Mouse (Mus musculus) neural tube, embryonic 12.5 days (tissue): ENCODE data around the gene Tmem52. TPM values are rescaled to one million over a fixed set of nuclear protein-coding genes. Genes with fewer than 3 reads are reported as not detected.
A peak's percentile ranks its signal among the peaks of the same experiment; 100 is the strongest.
"Not testable (repeated sequence)": the region's sequence is repeated elsewhere in the genome, so short reads cannot be mapped to it uniquely, and the experiment has no call there.

Experiments used
- ATAC-seq: fragments of 200-750 bp; cut with Nextera tagmentation; 2 replicates; pipeline ENCODE4 v1.8.0; 2017; ENCODE audit warnings: low read depth, mild to moderate bottlenecking, moderate TSS enrichment, moderate library complexity; ENCODE audit not compliant: low FRiP score
- H3K27ac ChIP-seq: fragments of 300-500 bp; sonication (generic); 2 replicates; pipeline ENCODE4 v1.5.1; 2016
- H3K27me3 ChIP-seq: fragments of 300-500 bp; sonication (generic); replicated peaks from 2 replicates; pipeline ENCODE4 v1.6.1; 2016; ENCODE audit warnings: mild to moderate bottlenecking
- H3K36me3 ChIP-seq: fragments of 300-500 bp; sonication (generic); 2 replicates; pipeline ENCODE4 v1.6.1; 2016; ENCODE audit warnings: mild to moderate bottlenecking
- H3K4me1 ChIP-seq: fragments of 300-500 bp; sonication (generic); 2 replicates; pipeline ENCODE4 v1.6.1; 2016
- H3K4me2 ChIP-seq: fragments of 300-500 bp; sonication (generic); replicated peaks from 2 replicates; pipeline ENCODE4 v1.6.1; 2016; ENCODE audit warnings: mild to moderate bottlenecking
- H3K4me3 ChIP-seq: fragments of 300-500 bp; sonication (generic); 2 replicates; pipeline ENCODE4 v1.5.1; 2016
- H3K9ac ChIP-seq: fragments of 300-500 bp; sonication (generic); 2 replicates; pipeline ENCODE4 v1.6.1; 2016; ENCODE audit warnings: mild to moderate bottlenecking
- H3K9me3 ChIP-seq: fragments of 300-500 bp; sonication (generic); 2 replicates; pipeline ENCODE4 v1.6.1; 2016; ENCODE audit warnings: mild to moderate bottlenecking
- WGBS: fragments of 180-500 bp; shearing (Covaris S2); methylation state at CpG from one replicate; pipeline ENCODE4 v1.1.7; 2016; 5-methylcytosine and 5-hydroxymethylcytosine counted together
- polyA plus RNA-seq: library from polyadenylated mRNA; unstranded; fragments of >200 nt; fragmentation: Nextera tagmentation; extraction: Ambion mirVana; gene quantifications from 2 replicates; pipeline ENCODE4 v1.2.1, GENCODE M21; 2016

Tmem52 gene
- not detected in 2 replicates for polyA plus RNA-seq

GRCm38 (mm10) chr4:155468952-155469351 is at the start of gene Tmem52:
Gene Tmem52 (plus strand): TSS chr4:155469114.
- Histone ChIP-seq H3K9me3 (no peaks in the 10 kb centered on the region), H3K4me3 (peak within 1 kb of the TSS; percentile 2; the same call in 1 of the 2 replicates), H3K27me3 (no peaks in the 10 kb centered on the region), H3K9ac (no peak within 1 kb of the TSS), H3K4me2 (peak within 1 kb of the TSS; percentile 39), H3K4me1 (peaks cover 5% of the 10 kb centered on the region), H3K36me3 (no peaks in the 10 kb centered on the region), H3K27ac (no peak within 1 kb of the TSS)
- no peak for ATAC-seq
- WGBS: 10% methylated on average over 21 of the region's 21 CpGs

GRCm38 (mm10) chr4:155420137-155420536 is 48.8 kb upstream of the Tmem52 start:
- Histone ChIP-seq H3K4me3 (no peak overlapping the region), H3K9ac (no peak overlapping the region), H3K4me2 (no peak overlapping the region), H3K27me3 (no peaks in the 10 kb centered on the region), H3K36me3 (no peaks in the 10 kb centered on the region), H3K9me3 (no peaks in the 10 kb centered on the region), H3K4me1 (no peaks in the 10 kb centered on the region), H3K27ac (no peak overlapping the region)
- WGBS: 92% methylated on average over 3 of the region's 3 CpGs
- no peak for ATAC-seq

GRCm38 (mm10) chr4:155421412-155422370 is 47.2 kb upstream of the Tmem52 start:
- not testable (repeated sequence) for H3K9me3 ChIP-seq, H3K36me3 ChIP-seq
- WGBS: 88% methylated on average over 21 of the region's 30 CpGs

GRCm38 (mm10) chr4:155423988-155424387 is 44.9 kb upstream of the Tmem52 start:
- Histone ChIP-seq H3K4me2 (no peak overlapping the region), H3K27me3 (no peaks in the 10 kb centered on the region), H3K4me1 (no peaks in the 10 kb centered on the region), H3K4me3 (no peak overlapping the region), H3K9ac (no peak overlapping the region), H3K27ac (no peak overlapping the region), H3K36me3 (no peaks in the 10 kb centered on the region), H3K9me3 (no peaks in the 10 kb centered on the region)
- 82% methylated on average over 5 of the region's 5 CpGs for WGBS
- no peak for ATAC-seq

More at GRCm38 (mm10) chr4:155421412-155422370, 47.2 kb upstream of the Tmem52 start:
- not testable (repeated sequence) for H3K27ac ChIP-seq, ATAC-seq, H3K9ac ChIP-seq, H3K27me3 ChIP-seq, H3K4me2 ChIP-seq, H3K4me3 ChIP-seq, H3K4me1 ChIP-seq

GRCm38 (mm10) chr4:155426272-155426671 is 42.6 kb upstream of the Tmem52 start:
- Histone ChIP-seq H3K9ac (no peak overlapping the region), H3K4me2 (no peak overlapping the region), H3K36me3 (no peaks in the 10 kb centered on the region), H3K4me3 (no peak overlapping the region), H3K4me1 (no peaks in the 10 kb centered on the region), H3K9me3 (no peaks in the 10 kb centered on the region), H3K27me3 (no peaks in the 10 kb centered on the region), H3K27ac (no peak overlapping the region)
- WGBS: 75% methylated on average over 6 of the region's 6 CpGs
- no peak for ATAC-seq

- no peak overlapping the region for H3K4me3 ChIP-seq
- H3K4me2 ChIP-seq: no peak overlapping the region
- H3K4me1 ChIP-seq: no peaks in the 10 kb centered on the region
- H3K9ac ChIP-seq: no peak overlapping the region
- no peaks in the 10 kb centered on the region for H3K9me3 ChIP-seq
- no peak overlapping the region for H3K27ac ChIP-seq
- no peak for ATAC-seq
- no peaks in the 10 kb centered on the region for H3K27me3 ChIP-seq
- no peaks in the 10 kb centered on the region for H3K36me3 ChIP-seq
Observed at GRCm38 (mm10) chr4:155428442-155428841, 40.5 kb upstream of the Tmem52 start.

- H3K9me3 ChIP-seq: no peaks in the 10 kb centered on the region
- no peak overlapping the region for H3K9ac ChIP-seq
- no peaks in the 10 kb centered on the region for H3K27me3 ChIP-seq
- H3K27ac ChIP-seq: no peak overlapping the region
- no peak overlapping the region for H3K4me3 ChIP-seq
- WGBS: 86% methylated on average over 3 of the region's 3 CpGs
- no peak for ATAC-seq
- H3K36me3 ChIP-seq: no peaks in the 10 kb centered on the region
- H3K4me2 ChIP-seq: no peak overlapping the region
- H3K4me1 ChIP-seq: no peaks in the 10 kb centered on the region
Observed at GRCm38 (mm10) chr4:155429202-155429601, 39.7 kb upstream of the Tmem52 start.

- Histone ChIP-seq H3K9ac (no peak overlapping the region), H3K4me1 (no peaks in the 10 kb centered on the region), H3K9me3 (no peaks in the 10 kb centered on the region), H3K36me3 (no peaks in the 10 kb centered on the region), H3K27ac (no peak overlapping the region), H3K4me3 (no peak overlapping the region), H3K27me3 (no peaks in the 10 kb centered on the region), H3K4me2 (no peak overlapping the region)
- 86% methylated on average over 6 of the region's 6 CpGs for WGBS
- ATAC-seq: no peak
Observed at GRCm38 (mm10) chr4:155432358-155432757, 36.6 kb upstream of the Tmem52 start.

GRCm38 (mm10) chr4:155433993-155434392 is 34.9 kb upstream of the Tmem52 start:
- no peak for ATAC-seq
- Histone ChIP-seq H3K36me3 (no peaks in the 10 kb centered on the region), H3K4me1 (no peaks in the 10 kb centered on the region), H3K4me3 (no peak overlapping the region), H3K4me2 (no peak overlapping the region), H3K27me3 (no peaks in the 10 kb centered on the region), H3K9me3 (no peaks in the 10 kb centered on the region), H3K27ac (no peak overlapping the region), H3K9ac (no peak overlapping the region)
- 83% methylated on average over 5 of the region's 5 CpGs for WGBS

GRCm38 (mm10) chr4:155442808-155443207 is 26.1 kb upstream of the Tmem52 start:
- Histone ChIP-seq H3K4me2 (no peak overlapping the region), H3K27ac (no peak overlapping the region), H3K4me3 (no peak overlapping the region), H3K9me3 (no peaks in the 10 kb centered on the region), H3K36me3 (no peaks in the 10 kb centered on the region), H3K9ac (no peak overlapping the region), H3K27me3 (no peaks in the 10 kb centered on the region), H3K4me1 (no peaks in the 10 kb centered on the region)
- 76% methylated on average over 3 of the region's 3 CpGs for WGBS
- ATAC-seq: no peak

- H3K27ac ChIP-seq: no peak overlapping the region
- H3K27me3 ChIP-seq: no peaks in the 10 kb centered on the region
- H3K4me1 ChIP-seq: no peaks in the 10 kb centered on the region
- 43% methylated on average over 10 of the region's 10 CpGs for WGBS
- no peaks in the 10 kb centered on the region for H3K9me3 ChIP-seq
- no peak for ATAC-seq
- H3K4me2 ChIP-seq: no peak overlapping the region; the same call in 1 of the 2 replicates
- H3K9ac ChIP-seq: no peak overlapping the region
- H3K4me3 ChIP-seq: no peak overlapping the region
- no peaks in the 10 kb centered on the region for H3K36me3 ChIP-seq
Observed at GRCm38 (mm10) chr4:155451597-155451996, 17.3 kb upstream of the Tmem52 start.

GRCm38 (mm10) chr4:155458575-155458974 is 10.3 kb upstream of the Tmem52 start:
- no peak for ATAC-seq
- H3K4me1 ChIP-seq: no peaks in the 10 kb centered on the region
- no peak overlapping the region for H3K27ac ChIP-seq
- WGBS: 82% methylated on average over 5 of the region's 5 CpGs
- H3K9ac ChIP-seq: no peak overlapping the region
- H3K27me3 ChIP-seq: no peaks in the 10 kb centered on the region; the same call in 1 of the 2 replicates
- H3K4me3 ChIP-seq: no peak overlapping the region
- H3K9me3 ChIP-seq: no peaks in the 10 kb centered on the region
- H3K4me2 ChIP-seq: no peak overlapping the region
- H3K36me3 ChIP-seq: no peaks in the 10 kb centered on the region

- Histone ChIP-seq H3K9me3 (no peaks in the 10 kb centered on the region), H3K36me3 (no peaks in the 10 kb centered on the region), H3K27me3 (no peaks in the 10 kb centered on the region; the same call in 1 of the 2 replicates), H3K4me2 (no peak overlapping the region), H3K4me1 (no peaks in the 10 kb centered on the region), H3K27ac (no peak overlapping the region), H3K9ac (no peak overlapping the region), H3K4me3 (no peak overlapping the region)
- 81% methylated on average over 13 of the region's 13 CpGs for WGBS
- ATAC-seq: no peak
Observed at GRCm38 (mm10) chr4:155463050-155463449, 5.9 kb upstream of the Tmem52 start.
